Mouse (Mus musculus): ENCODE data around the gene Smdt1. TPM values are rescaled to one million over a fixed set of nuclear protein-coding genes. Genes with fewer than 3 reads are reported as not detected.
A peak's percentile ranks its signal among the peaks of the same experiment; 100 is the strongest.
"Not testable (repeated sequence)": the region's sequence is repeated elsewhere in the genome, so short reads cannot be mapped to it uniquely, and the experiment has no call there.

The Smdt1 gene
- polyA plus RNA-seq, 1 experiment = 432 TPM

- Histone ChIP-seq H3K4me3 (ENCODE audit: insufficient read depth, low read depth, low read length) (no peak overlapping the region), H3K27ac (replicated peaks; ENCODE audit: low read depth, low read length) (no peak overlapping the region), H3K4me1 (ENCODE audit: control insufficient read depth, insufficient read depth, insufficient read length, low read length) (peaks cover 8% of the 10 kb centered on the region)
These were observed 11.6 kb downstream of the Smdt1 start for GRCm38 (mm10) chr15:82350349-82350748.

DNA sequence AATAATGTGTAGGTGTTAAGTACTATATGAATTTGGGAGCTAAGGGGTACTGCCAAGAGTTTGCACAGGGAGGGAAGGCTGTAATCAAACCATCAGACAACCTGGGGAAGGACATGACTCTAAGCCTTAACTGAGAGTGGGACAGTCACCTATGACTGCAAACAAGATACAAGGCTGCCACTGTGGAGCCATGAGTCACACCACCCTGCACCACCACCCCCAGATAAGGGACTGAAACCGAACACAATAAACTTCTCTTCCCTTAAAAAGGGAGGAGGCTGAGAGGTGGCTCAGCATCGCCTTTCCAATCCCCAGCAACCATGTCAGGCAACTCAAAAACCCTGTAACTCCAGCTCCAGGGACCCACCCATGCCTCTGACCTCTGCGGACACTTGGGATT lies 12.7 kb downstream of the Smdt1 start:
- Histone ChIP-seq H3K4me1 (ENCODE audit: control insufficient read depth, insufficient read depth, insufficient read length, low read length) (peaks cover 8% of the 10 kb centered on the region), H3K4me3 (ENCODE audit: insufficient read depth, low read depth, low read length) (no peak overlapping the region), H3K27ac (replicated peaks; ENCODE audit: low read depth, low read length) (0 out of 2 replicates have a peak overlapping the region, but pooled peaks have one; percentile 10)

- H3K27ac ChIP-seq (replicated peaks; ENCODE audit: low read depth, low read length) = peak overlapping the region; percentile 95
- H3K4me1 ChIP-seq (ENCODE audit: control insufficient read depth, insufficient read depth, insufficient read length, low read length) = no peaks in the 10 kb centered on the region; the same call in 1 of the 2 replicates
- peak overlapping the region; percentile 86 for H3K4me3 ChIP-seq (ENCODE audit: insufficient read depth, low read depth, low read length)
These were observed 14.5 kb downstream of the Smdt1 start for GRCm38 (mm10) chr15:82353078-82353744.

DNA sequence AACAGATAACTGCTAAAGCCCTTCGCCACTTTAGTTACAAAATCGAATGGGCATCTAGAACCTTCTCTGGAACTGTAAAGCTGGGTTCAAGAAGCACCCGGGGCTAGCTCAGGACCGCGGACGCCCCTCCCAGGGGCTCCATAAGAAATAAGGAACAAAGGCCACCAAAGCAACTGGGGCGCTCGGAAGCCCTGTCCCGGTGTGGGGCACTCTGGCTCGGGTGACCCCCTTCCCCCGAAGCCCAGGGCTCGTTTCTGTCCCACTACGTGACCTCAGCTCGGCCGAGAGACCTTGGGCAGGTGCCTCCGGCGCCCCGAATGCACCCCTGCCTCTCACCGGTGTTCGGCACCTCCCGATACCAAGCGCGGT lies 15.0 kb downstream of the Smdt1 start:
- Histone ChIP-seq H3K27ac (replicated peaks; ENCODE audit: low read depth, low read length) (peak overlapping the region; percentile 95), H3K4me1 (ENCODE audit: control insufficient read depth, insufficient read depth, insufficient read length, low read length) (peaks cover 5% of the 10 kb centered on the region), H3K4me3 (ENCODE audit: insufficient read depth, low read depth, low read length) (peak overlapping the region; percentile 86)

- peaks cover 6% of the 10 kb centered on the region for H3K4me1 ChIP-seq (ENCODE audit: control insufficient read depth, insufficient read depth, insufficient read length, low read length)
- peak within 1 kb of the TSS; percentile 86 for H3K4me3 ChIP-seq (ENCODE audit: insufficient read depth, low read depth, low read length)
- H3K27ac ChIP-seq (replicated peaks; ENCODE audit: low read depth, low read length) = peak within 1 kb of the TSS; percentile 95
These were observed 15.6 kb downstream of the Smdt1 start, which contains the start of gene Ndufa6 for GRCm38 (mm10) chr15:82354126-82354945. Ndufa6 (minus strand) TSS chr15:82354322.

GRCm38 (mm10) chr15:82358431-82359260 lies 19.9 kb downstream of the Smdt1 start:
- H3K4me3 ChIP-seq (ENCODE audit: insufficient read depth, low read depth, low read length) = peak overlapping the region; percentile 37

DNA sequence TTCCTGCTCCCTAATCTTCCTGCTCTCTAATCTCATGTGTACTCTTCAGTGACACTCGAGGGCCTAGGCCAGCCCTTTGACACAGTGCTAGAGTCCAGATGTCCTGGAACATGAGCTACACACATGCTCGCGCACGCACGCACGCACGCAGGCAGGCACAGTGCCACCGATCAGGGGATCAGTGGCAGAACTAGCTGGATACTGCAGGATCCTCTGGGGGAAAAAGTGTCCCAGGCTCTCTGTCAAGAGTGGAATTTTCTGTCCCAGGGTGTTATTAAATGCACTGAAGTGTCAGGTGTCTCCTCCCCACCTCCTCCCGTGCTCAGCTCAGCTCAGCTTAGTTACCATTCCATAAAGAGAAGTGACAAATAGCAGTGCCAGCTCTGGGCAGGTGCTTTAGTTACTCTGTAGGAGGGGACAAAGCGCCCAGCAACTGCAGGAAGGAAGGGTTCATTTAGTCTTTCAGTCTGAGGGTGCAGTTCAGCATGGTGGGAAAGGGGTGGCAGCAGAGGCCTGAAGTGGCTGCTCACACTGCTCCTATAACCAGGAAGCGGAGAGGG lies 22.8 kb downstream of the Smdt1 start:
- peaks cover 14% of the 10 kb centered on the region for H3K4me1 ChIP-seq (ENCODE audit: control insufficient read depth, insufficient read depth, insufficient read length, low read length)
- no peak overlapping the region for H3K4me3 ChIP-seq (ENCODE audit: insufficient read depth, low read depth, low read length)
- H3K27ac ChIP-seq (replicated peaks; ENCODE audit: low read depth, low read length) = peak overlapping the region; percentile 28

More at GRCm38 (mm10) chr15:82358431-82359260, 19.9 kb downstream of the Smdt1 start:
- H3K4me1 ChIP-seq (ENCODE audit: control insufficient read depth, insufficient read depth, insufficient read length, low read length) = peaks cover 14% of the 10 kb centered on the region
- H3K27ac ChIP-seq (replicated peaks; ENCODE audit: low read depth, low read length) = peak overlapping the region; percentile 74

DNA sequence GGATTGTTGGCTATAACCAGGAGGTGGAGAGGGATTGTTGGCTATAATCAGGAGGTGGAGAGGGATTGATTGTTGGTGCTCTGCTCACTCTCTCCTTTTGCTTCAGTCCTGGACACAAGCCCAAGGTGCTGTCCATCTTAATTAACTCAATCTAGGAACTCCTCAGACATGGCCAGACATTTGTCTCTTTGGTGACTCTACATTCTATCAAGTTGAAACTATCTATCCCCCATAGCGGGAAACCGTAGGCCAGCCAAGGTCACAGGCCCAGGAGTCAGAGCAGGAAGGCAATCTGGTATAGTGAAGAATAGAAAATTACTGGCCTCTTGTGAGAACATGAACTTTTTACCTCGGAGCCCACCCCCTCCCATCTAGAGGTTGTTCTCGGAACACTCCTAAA lies 23.5 kb downstream of the Smdt1 start:
- Histone ChIP-seq H3K27ac (replicated peaks; ENCODE audit: low read depth, low read length) (peak overlapping the region; percentile 79), H3K4me1 (ENCODE audit: control insufficient read depth, insufficient read depth, insufficient read length, low read length) (peaks cover 14% of the 10 kb centered on the region), H3K4me3 (ENCODE audit: insufficient read depth, low read depth, low read length) (no peak overlapping the region)

- H3K27ac ChIP-seq (replicated peaks; ENCODE audit: low read depth, low read length); H3K4me1 ChIP-seq (ENCODE audit: control insufficient read depth, insufficient read depth, insufficient read length, low read length); H3K4me3 ChIP-seq (ENCODE audit: insufficient read depth, low read depth, low read length): not testable (repeated sequence)
These were observed 25.0 kb downstream of the Smdt1 start for GRCm38 (mm10) chr15:82363801-82364200.

DNA sequence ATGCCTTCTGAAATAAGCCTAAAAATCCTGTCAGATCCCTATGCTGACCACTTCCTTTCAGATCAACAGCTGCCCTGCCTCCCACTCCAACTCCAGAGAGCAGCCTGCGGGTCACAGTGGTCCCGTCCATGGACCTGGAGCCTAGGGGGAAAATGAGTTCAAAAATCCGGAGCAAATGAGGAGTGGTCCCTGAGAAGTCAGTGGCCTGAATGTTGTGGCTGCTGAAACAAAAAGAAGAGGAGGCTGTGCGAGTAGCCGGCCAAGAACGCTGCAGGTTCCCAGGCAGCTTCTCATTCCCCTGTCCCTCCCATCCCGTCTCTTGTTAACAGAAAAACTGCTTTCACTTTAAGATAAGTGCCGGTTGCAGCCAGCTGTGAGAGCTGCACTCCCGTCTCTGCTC lies 25.8 kb downstream of the Smdt1 start:
- H3K4me1 ChIP-seq (ENCODE audit: control insufficient read depth, insufficient read depth, insufficient read length, low read length) = not testable (repeated sequence)
- Histone ChIP-seq H3K4me3 (ENCODE audit: insufficient read depth, low read depth, low read length) (peak overlapping the region; percentile 64), H3K27ac (replicated peaks; ENCODE audit: low read depth, low read length) (peak overlapping the region; percentile 88)

GRCm38 (mm10) chr15:82368146-82368545 lies 29.4 kb downstream of the Smdt1 start:
- Histone ChIP-seq H3K4me1 (ENCODE audit: control insufficient read depth, insufficient read depth, insufficient read length, low read length) (peaks cover 3% of the 10 kb centered on the region), H3K27ac (replicated peaks; ENCODE audit: low read depth, low read length) (no peak overlapping the region), H3K4me3 (ENCODE audit: insufficient read depth, low read depth, low read length) (no peak overlapping the region)

GRCm38 (mm10) chr15:82368851-82369250 lies 30.1 kb downstream of the Smdt1 start:
- Histone ChIP-seq H3K4me1 (ENCODE audit: control insufficient read depth, insufficient read depth, insufficient read length, low read length) (peaks cover 3% of the 10 kb centered on the region), H3K27ac (replicated peaks; ENCODE audit: low read depth, low read length) (no peak overlapping the region), H3K4me3 (ENCODE audit: insufficient read depth, low read depth, low read length) (no peak overlapping the region)

GRCm38 (mm10) chr15:82372446-82372845 lies 33.7 kb downstream of the Smdt1 start:
- H3K27ac ChIP-seq (replicated peaks; ENCODE audit: low read depth, low read length) = no peak overlapping the region

GRCm38 (mm10) chr15:82372991-82373390 lies 34.2 kb downstream of the Smdt1 start:
- no peak overlapping the region for H3K27ac ChIP-seq (replicated peaks; ENCODE audit: low read depth, low read length)
- H3K4me1 ChIP-seq (ENCODE audit: control insufficient read depth, insufficient read depth, insufficient read length, low read length) = peaks cover 20% of the 10 kb centered on the region
- H3K4me3 ChIP-seq (ENCODE audit: insufficient read depth, low read depth, low read length) = no peak overlapping the region

More at GRCm38 (mm10) chr15:82372446-82372845, 33.7 kb downstream of the Smdt1 start:
- Histone ChIP-seq H3K4me1 (ENCODE audit: control insufficient read depth, insufficient read depth, insufficient read length, low read length) (peaks cover 15% of the 10 kb centered on the region), H3K4me3 (ENCODE audit: insufficient read depth, low read depth, low read length) (no peak overlapping the region)

- no peak overlapping the region for H3K27ac ChIP-seq (replicated peaks; ENCODE audit: low read depth, low read length)
These were observed 35.7 kb downstream of the Smdt1 start for GRCm38 (mm10) chr15:82374437-82374836.

More at GRCm38 (mm10) chr15:82374437-82374836, 35.7 kb downstream of the Smdt1 start:
- H3K4me1 ChIP-seq (ENCODE audit: control insufficient read depth, insufficient read depth, insufficient read length, low read length) = peaks cover 26% of the 10 kb centered on the region
- H3K4me3 ChIP-seq (ENCODE audit: insufficient read depth, low read depth, low read length) = no peak overlapping the region
